Mouse (Mus musculus): Measurements from ENCODE around the gene Lta.

Lta gene

GRCm38 (mm10) chr17:35159638-35160037 lies 45.5 kb downstream of the Lta start:
- DNase-seq (ENCODE audit: low spot score in 2 of 2), result no peak

GRCm38 (mm10) chr17:35158850-35159593 lies 46.1 kb downstream of the Lta start:
- peak in 1 of 2 experiments; percentile 60 for DNase-seq (ENCODE audit: low spot score in 2 of 2)

GRCm38 (mm10) chr17:35157661-35158175 lies 47.4 kb downstream of the Lta start:
- peak in 1 of 2 experiments; percentile 59 for DNase-seq (ENCODE audit: low spot score in 2 of 2)

- DNase-seq (ENCODE audit: low spot score in 2 of 2), result peak in 1 of 2 experiments; percentile 60
Observed at GRCm38 (mm10) chr17:35157254-35157653, 47.9 kb downstream of the Lta start.

- DNase-seq (ENCODE audit: low spot score in 2 of 2), result peak in 1 of 2 experiments; percentile 65
Observed at GRCm38 (mm10) chr17:35156461-35157200, 48.5 kb downstream of the Lta start.

- DNase-seq (ENCODE audit: low spot score in 2 of 2), result no peak
Observed at GRCm38 (mm10) chr17:35155451-35155850, 49.7 kb downstream of the Lta start.

GRCm38 (mm10) chr17:35154616-35155015 lies 50.5 kb downstream of the Lta start:
- peak in 1 of 2 experiments; percentile 60 for DNase-seq (ENCODE audit: low spot score in 2 of 2)

GRCm38 (mm10) chr17:35153931-35154330 lies 51.2 kb downstream of the Lta start:
- no peak for DNase-seq (ENCODE audit: low spot score in 2 of 2)

Measured in spleen, postnatal 4 days (tissue).